Mouse (Mus musculus) megakaryocyte-erythroid progenitor cell, adult 5-6 weeks (primary cell): Measurements from ENCODE around the gene Prkaa1. TPM values are rescaled to one million over a fixed set of nuclear protein-coding genes. Genes with fewer than 3 reads are reported as not detected.
A peak's percentile ranks its signal among the peaks of the same experiment; 100 is the strongest.

Experiments
- ATAC-seq: replicated peaks from 2 replicates; pipeline ENCODE4 v1.8.0; 2016; ENCODE audit warnings: mild to moderate bottlenecking, inconsistent platforms; ENCODE audit not compliant: severe bottlenecking, poor library complexity, low FRiP score, low TSS enrichment
- total RNA-seq, 2 experiments: library from RNA; stranded (forward) in 1 of 2; stranded (reverse) in 1 of 2; fragments of 200-1000, 215-1000 nt in 1 of 2; fragments of >200 nt in 1 of 2; fragmentation: Nextera tagmentation in 1 of 2; gene quantifications; 2 replicates each; pipeline ENCODE4 v1.2.3; 2014 to 2017

The Prkaa1 gene
- total RNA-seq, 2 experiments from 2014 or later: 56.0 to 69.1 TPM

DNA sequence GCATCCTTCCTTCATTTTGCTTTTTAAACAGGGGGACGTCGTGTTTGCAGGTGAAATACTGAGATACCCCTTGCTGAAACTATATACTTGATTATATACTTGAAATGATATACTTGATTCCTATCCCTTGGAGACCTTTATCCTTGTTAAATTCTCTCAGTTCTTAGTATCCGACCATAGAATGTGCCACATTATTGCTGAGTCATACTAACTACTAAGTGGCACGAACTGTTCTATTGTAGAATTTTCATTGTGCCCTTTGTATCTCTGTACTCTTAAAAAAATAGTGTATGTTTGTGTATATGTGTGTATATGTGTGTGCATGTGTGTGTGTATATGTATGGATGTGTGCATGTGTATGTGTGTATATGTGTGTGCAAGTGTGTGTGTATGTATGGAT, 12.7 kb downstream of the Prkaa1 start:
- ATAC-seq: peak; percentile 66

- ATAC-seq: no peak
These were observed 13.7 kb downstream of the Prkaa1 start for GRCm38 (mm10) chr15:5157386-5157785.

DNA sequence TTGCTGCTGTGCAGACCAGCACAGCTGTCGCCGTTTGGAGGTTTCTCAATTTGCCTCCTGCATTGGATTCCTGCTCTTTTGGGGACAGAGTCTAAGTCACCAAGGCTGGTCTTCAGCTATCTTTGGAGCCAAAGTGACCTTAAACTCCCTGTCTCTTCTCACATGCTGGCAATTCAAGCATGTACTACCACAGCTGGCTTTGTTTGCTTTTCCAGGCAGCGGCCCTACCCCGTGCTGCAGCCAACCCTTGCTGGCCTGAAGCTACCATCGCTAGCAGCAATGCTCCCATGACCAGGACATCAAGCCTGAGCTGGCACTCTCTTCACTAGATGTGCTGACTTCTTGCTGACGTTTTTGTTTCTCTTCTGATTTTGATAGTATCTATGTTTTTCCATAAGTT, 15.2 kb downstream of the Prkaa1 start:
- ATAC-seq: no peak

- peak; percentile 37; the same call in 1 of the 2 replicates for ATAC-seq
These were observed 21.6 kb downstream of the Prkaa1 start for GRCm38 (mm10) chr15:5165121-5165773.

GRCm38 (mm10) chr15:5173217-5173820, 29.7 kb downstream of the Prkaa1 start:
- ATAC-seq: no peak

- ATAC-seq: no peak
These were observed 41.1 kb downstream of the Prkaa1 start for GRCm38 (mm10) chr15:5184668-5185330.

- peak; percentile 61 for ATAC-seq
These were observed 42.0 kb downstream of the Prkaa1 start, which contains the start of gene Ttc33 for GRCm38 (mm10) chr15:5185366-5186292. TSS of gene Ttc33 (plus strand) at chr15:5185525.

GRCm38 (mm10) chr15:5186293-5186675, 42.6 kb downstream of the Prkaa1 start:
- no peak for ATAC-seq

GRCm38 (mm10) chr15:5187116-5187515, 43.5 kb downstream of the Prkaa1 start:
- no peak for ATAC-seq

GRCm38 (mm10) chr15:5188029-5188428, 44.4 kb downstream of the Prkaa1 start:
- no peak for ATAC-seq

DNA sequence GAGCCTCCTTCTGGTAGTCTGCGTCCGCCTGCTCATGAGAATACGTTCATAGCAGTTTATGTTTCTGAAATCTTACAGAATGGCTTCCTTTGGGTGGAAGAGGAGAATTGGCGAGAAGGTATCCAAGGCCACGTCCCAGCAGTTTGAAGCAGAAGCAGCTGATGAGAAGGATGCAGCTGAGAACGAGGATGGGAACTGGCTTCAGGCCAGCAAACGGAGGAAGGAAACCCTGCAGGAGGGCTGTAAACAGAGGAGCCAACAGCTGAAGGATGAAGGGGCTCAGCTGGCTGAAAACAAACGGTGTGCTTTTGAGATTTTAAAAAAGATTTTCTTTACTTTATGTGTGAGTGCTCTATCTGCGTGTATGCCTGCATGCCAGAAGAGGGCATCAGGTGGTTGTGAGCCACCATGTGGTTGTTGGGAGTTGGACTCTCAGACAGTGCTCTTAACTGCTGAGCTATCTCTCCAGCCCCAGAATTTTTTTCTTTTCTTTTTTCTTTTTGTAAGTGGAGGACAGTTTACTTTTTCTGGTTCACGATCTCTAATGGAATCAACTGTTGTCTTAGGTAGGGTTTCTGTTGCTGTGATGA, 45.9 kb downstream of the Prkaa1 start:
- ATAC-seq: no peak

- ATAC-seq: 0 out of 2 replicates have a peak, but pooled peaks have one; percentile 44
These were observed 50.2 kb downstream of the Prkaa1 start for GRCm38 (mm10) chr15:5193833-5194232.

- ATAC-seq: no peak
These were observed 50.8 kb downstream of the Prkaa1 start for GRCm38 (mm10) chr15:5194446-5194845.

GRCm38 (mm10) chr15:5194931-5195330, 51.3 kb downstream of the Prkaa1 start:
- no peak for ATAC-seq

DNA sequence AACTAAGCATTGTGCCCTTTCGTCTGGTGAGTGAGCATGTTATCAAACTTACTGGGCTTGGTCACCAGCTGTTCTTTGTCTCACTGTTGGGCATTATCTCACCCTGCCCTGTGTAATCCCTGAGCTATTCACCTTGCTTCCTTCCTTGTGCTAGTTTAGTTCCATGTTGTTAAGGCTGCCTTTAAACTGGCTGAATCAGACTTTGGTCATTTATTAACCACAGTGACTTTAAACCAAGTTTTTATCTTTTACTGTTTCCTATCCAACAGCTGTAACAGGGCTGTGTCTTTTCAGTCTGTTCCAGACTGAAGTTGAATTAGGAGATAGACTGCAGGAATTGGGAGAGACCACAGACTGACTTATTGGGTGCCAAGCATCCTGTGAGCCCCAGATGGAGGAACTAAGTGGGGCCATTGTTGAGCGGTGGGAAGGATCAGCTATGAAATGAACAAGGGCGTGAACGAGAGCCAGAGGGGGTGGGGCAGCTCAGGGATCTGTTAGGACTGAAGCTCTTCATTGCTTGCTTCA, 52.4 kb downstream of the Prkaa1 start:
- ATAC-seq: peak; percentile 90

DNA sequence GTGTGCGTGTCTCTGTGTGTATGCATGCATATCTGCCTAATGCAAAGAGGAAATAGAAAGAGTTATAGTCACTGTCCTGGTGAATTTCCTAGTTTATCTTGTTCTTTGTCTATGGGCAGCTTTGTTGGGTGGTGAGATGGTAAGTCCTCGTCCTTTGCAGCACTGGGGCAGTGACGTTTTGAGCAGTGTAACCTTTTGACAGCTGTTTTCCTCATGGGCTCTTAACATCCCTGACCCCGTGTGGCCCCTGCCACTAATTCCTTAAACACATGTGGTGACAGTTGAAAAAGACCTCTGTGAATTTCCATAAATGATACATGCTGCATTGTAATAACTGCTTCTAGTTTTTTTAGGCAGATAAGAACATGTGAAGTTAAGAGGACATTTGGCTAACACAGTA, 53.0 kb downstream of the Prkaa1 start:
- no peak for ATAC-seq

GRCm38 (mm10) chr15:5205222-5205621, 61.6 kb downstream of the Prkaa1 start:
- no peak for ATAC-seq

DNA sequence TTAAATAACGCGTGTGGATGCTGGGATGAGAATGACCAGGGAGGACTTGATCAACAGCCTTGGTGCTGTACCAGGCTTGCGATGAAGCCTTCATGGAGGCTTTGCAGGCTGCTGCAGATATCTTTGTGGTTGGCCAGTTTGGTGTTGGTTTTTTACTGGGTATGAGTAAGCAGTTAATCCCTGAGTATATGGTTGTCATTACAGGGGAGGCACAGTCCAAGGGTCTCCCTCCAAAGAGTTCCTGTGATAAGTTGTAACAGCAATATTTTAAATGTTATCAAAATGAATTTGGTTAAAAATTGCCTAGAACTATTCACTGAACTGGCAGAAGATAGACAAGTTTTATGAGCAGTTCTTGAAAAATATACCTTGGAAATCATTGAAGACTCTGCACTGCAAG, 65.5 kb downstream of the Prkaa1 start:
- ATAC-seq: no peak

GRCm38 (mm10) chr15:5220491-5220890, 76.8 kb downstream of the Prkaa1 start:
- no peak for ATAC-seq
